Mouse (Mus musculus): Measurements from ENCODE around the gene Ccdc92b. TPM values are rescaled to one million over a fixed set of nuclear protein-coding genes. Genes with fewer than 3 reads are reported as not detected.

Ccdc92b gene
- total RNA-seq, 4 experiments from 2014 or later: 0.09 to 0.47 (median 0.21) TPM

Other genes with a start within 250 kb of the Ccdc92b start
- gene Rap1gap2, start 8.7 kb upstream of the Ccdc92b start, total RNA-seq (2022): 10 to 100 TPM; 74.3 to 93.7 (median 83.1) TPM
- gene Cluh, start 29.9 kb downstream of the Ccdc92b start, total RNA-seq (2022): 100 to 1,000 TPM; 210 to 221 (median 215) TPM
- 100 to 1,000 TPM; 183 to 223 (median 209) TPM for gene Pafah1b1, start 105.1 kb downstream of the Ccdc92b start, total RNA-seq (2022)
- 10 to 100 TPM; 16.2 to 19.9 (median 17.3) TPM for gene Mettl16, start 151.2 kb downstream of the Ccdc92b start, total RNA-seq (2022)
- gene Mnt, start 211.3 kb downstream of the Ccdc92b start, total RNA-seq (2022): 10 to 100 TPM in 3 of 4 experiments, 1 to 10 TPM in 1; 7.4 to 13.4 (median 10.2) TPM